In the genomic region with DNA sequence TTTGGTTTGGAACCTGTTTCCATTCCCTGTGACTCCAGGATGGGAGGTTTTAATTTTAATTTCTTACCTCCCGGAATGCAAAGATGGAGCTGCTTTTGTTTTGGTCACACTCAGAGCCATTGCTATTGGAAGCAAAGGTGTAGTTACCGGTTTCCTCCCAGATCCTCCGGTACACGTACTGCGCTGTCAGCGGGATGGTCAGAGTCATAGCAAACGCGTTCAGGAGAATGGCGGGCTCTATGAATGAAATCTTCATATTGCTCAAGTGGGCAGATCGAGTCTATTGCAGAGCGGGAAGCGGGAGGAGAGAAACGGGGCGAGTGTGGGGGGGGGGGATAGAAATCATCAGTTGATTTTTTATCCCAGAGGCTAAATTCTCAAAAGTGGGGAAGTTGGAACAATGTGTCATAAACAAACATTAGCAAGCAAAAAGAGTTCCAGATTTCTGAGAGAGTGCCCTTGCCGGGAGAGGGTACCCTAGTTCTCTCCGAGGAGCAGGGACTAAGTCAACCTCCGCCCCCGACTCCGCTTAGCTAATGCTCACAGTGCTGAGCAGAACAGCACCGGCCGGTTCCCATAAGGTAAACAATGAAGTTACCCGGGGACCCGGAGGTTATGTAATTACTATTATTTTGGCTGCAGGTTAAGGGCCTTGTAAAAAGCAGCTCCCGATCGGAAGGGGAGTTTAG, we compare ENCODE assay signal across 8 mouse cellular contexts. TPM values are rescaled to one million over a fixed set of nuclear protein-coding genes. Genes with fewer than 3 reads are reported as not detected.
DNase-seq lines count a peak whose midpoint lies in the region; ATAC-seq and TF ChIP-seq lines count a peak whose summit lies in the region.

No protein-coding gene starts in this region.

- DNase-seq in urinary bladder, postnatal 14 days (ENCODE audit: low spot score): peak; percentile 63
- no peak for DNase-seq in urinary bladder, postnatal 10 days (ENCODE audit: low spot score)
- DNase-seq in heart, postnatal 4 days: peak; percentile 28
- peak; percentile 60 for DNase-seq in liver
- no peak for DNase-seq in frontal cortex, postnatal 36 days (ENCODE audit: low spot score in 2 of 2)
- no peak for DNase-seq in left cerebral cortex, postnatal 14 days (ENCODE audit: low spot score in 2 of 2)

- TF ChIP-seq CTCF in cortical plate, adult 2 months (IDR thresholded peaks at IDR 0.05; ENCODE audit: extremely low read depth, insufficient read depth, low read length): no peak

- 0 out of 2 replicates have a peak overlapping the region, but pooled peaks have one; percentile 82 for H3K27ac ChIP-seq in cortical plate, adult 2 months (ENCODE audit: insufficient read depth, low read length)
- no peak overlapping the region for H3K27ac ChIP-seq in midbrain, embryonic 16.5 days (ENCODE audit: low read length)

- peak; percentile 44 for ATAC-seq in midbrain, embryonic 16.5 days

- H3K4me3 ChIP-seq in cortical plate, adult 2 months (ENCODE audit: insufficient read depth, low read length): peak overlapping the region; percentile 91
- H3K4me3 ChIP-seq in midbrain, embryonic 16.5 days (ENCODE audit: low read depth, low read length): peak overlapping the region; percentile 61

- no peaks in the 10 kb centered on the region for H3K4me1 ChIP-seq in cortical plate, adult 2 months (ENCODE audit: control insufficient read depth, insufficient read depth, low read length)
- H3K4me1 ChIP-seq in midbrain, embryonic 16.5 days (ENCODE audit: control insufficient read depth, insufficient read depth, low read length): peaks cover 10% of the 10 kb centered on the region

- intact Hi-C loops in left cerebral cortex, postnatal 14 days (cut with DNase I): no loop called here

- H3K9ac ChIP-seq in midbrain, embryonic 16.5 days (ENCODE audit: low read depth, low read length): peak overlapping the region; percentile 68

- H3K4me2 ChIP-seq in midbrain, embryonic 16.5 days (ENCODE audit: low read length): peak overlapping the region; percentile 89

- no peak for TF ChIP-seq POLR2A in cortical plate, adult 2 months (IDR thresholded peaks at IDR 0.05; ENCODE audit: extremely low read depth, insufficient read depth, low read length)

- WGBS in midbrain, embryonic 16.5 days: 2% methylated on average over 25 of the region's 25 CpGs

- H3K9me3 ChIP-seq in midbrain, embryonic 16.5 days (replicated peaks; ENCODE audit: control insufficient read depth, low read length, poor library complexity, severe bottlenecking): no peaks in the 10 kb centered on the region

- no peaks in the 10 kb centered on the region for H3K36me3 ChIP-seq in midbrain, embryonic 16.5 days (ENCODE audit: control insufficient read depth, insufficient read depth, low read length)

- H3K27me3 ChIP-seq in midbrain, embryonic 16.5 days (ENCODE audit: control insufficient read depth, insufficient read depth, low read depth, low read length): no peaks in the 10 kb centered on the region; the same call in 1 of the 2 replicates

RNA-seq across cellular contexts. Expression of a gene that starts 0.7 kb away (rescaled TPM):
- polyA plus RNA-seq in cortical plate, adult 2 months (2012; rRNA removed): 14.5 and 15.3 TPM in 2 replicates
- 1 to 10 TPM; 3.1 to 3.7 TPM for total RNA-seq in heart, postnatal 4 days (2021)
- 5.0 and 5.4 TPM in 2 replicates for polyA plus RNA-seq in midbrain, embryonic 16.5 days (2015; fragmentation: Nextera tagmentation; extraction: Ambion mirVana)
- total RNA-seq in left cerebral cortex, postnatal 14 days (2021): 1 to 10 TPM; 5.7 to 7.3 TPM

RNA-seq across cellular contexts. Expression of a gene that starts 33.6 kb away (rescaled TPM):
- polyA plus RNA-seq in cortical plate, adult 2 months (2012; rRNA removed): 212 TPM in 2 replicates
- total RNA-seq in heart, postnatal 4 days (2021): 100 to 1,000 TPM; 129 to 148 TPM
- polyA plus RNA-seq in midbrain, embryonic 16.5 days (2015; fragmentation: Nextera tagmentation; extraction: Ambion mirVana): 500 and 511 TPM in 2 replicates
- total RNA-seq in left cerebral cortex, postnatal 14 days (2021): 100 to 1,000 TPM; 151 to 156 TPM

Comparison
In these comparisons a context has a peak if more than half of its experiments do, and no peak if none do; other contexts are left out.
1. DNase-seq: peak in urinary bladder, postnatal 14 days (single experiment), heart, postnatal 4 days (single experiment) and liver (single experiment); none in urinary bladder, postnatal 10 days (single experiment), frontal cortex, postnatal 36 days (0 of 2) and left cerebral cortex, postnatal 14 days (0 of 2).